Mouse (Mus musculus) MEL (cell line): ENCODE results near the gene Ttc9c. TPM values are rescaled to one million over a fixed set of nuclear protein-coding genes. Genes with fewer than 3 reads are reported as not detected.

Experiments used
- DNase-seq: peaks from one replicate; pipeline ENCODE4 v3.0.0; 2011; ENCODE audit warnings: low read depth, low spot score
- H3K27ac ChIP-seq: 2 replicates; pipeline ENCODE4 v1.5.1; 2012; ENCODE audit warnings: low read depth, mild to moderate bottlenecking, control low read depth, low read length, moderate library complexity; ENCODE audit not compliant: control insufficient read depth
- H3K27me3 ChIP-seq, 2 experiments: fragments of 150-350 bp in 1 of 2; sonication (generic) in 1 of 2; 2 replicates each; pipeline ENCODE4 v1.6.1; 2012; ENCODE audit warnings: low read length in 2 of 2, mild to moderate bottlenecking in 2 of 2, improper control_type of control experiment in 1 of 2, moderate library complexity in 1 of 2; ENCODE audit not compliant: insufficient read depth in 2 of 2, control insufficient read depth in 1 of 2
- H3K36me3 ChIP-seq, 2 experiments: 2 replicates each; pipeline ENCODE4 v1.6.1; 2012 to 2014; ENCODE audit warnings: low read length in 2 of 2, improper control_type of control experiment in 1 of 2, inconsistent platforms in 1 of 2, mild to moderate bottlenecking in 1 of 2; ENCODE audit not compliant: insufficient read depth in 2 of 2, control insufficient read depth in 1 of 2
- H3K4me1 ChIP-seq, 2 experiments: fragments of 150-350 bp in 1 of 2; sonication (generic) in 1 of 2; 2 replicates each; pipeline ENCODE4 v1.6.1; 2012; ENCODE audit warnings: low read length in 2 of 2, improper control_type of control experiment in 1 of 2, mild to moderate bottlenecking in 1 of 2; ENCODE audit not compliant: insufficient read depth in 2 of 2, control insufficient read depth in 1 of 2
- H3K4me3 ChIP-seq, 2 experiments: fragments of 150-350 bp in 1 of 2; sonication (generic) in 1 of 2; 2 replicates each; pipeline ENCODE4 v1.5.1; 2012; ENCODE audit warnings: low read depth in 2 of 2, low read length in 2 of 2, mild to moderate bottlenecking in 2 of 2, moderate library complexity in 2 of 2, control low read depth in 1 of 2, improper control_type of control experiment in 1 of 2; ENCODE audit not compliant: control insufficient read depth in 1 of 2, insufficient read depth in 1 of 2
- H3K79me2 ChIP-seq: 2 replicates; pipeline ENCODE4 v1.6.1; 2012; ENCODE audit warnings: mild to moderate bottlenecking, low read length, moderate library complexity; ENCODE audit not compliant: control insufficient read depth, poor library complexity, insufficient read depth
- H3K9ac ChIP-seq: 2 replicates; pipeline ENCODE4 v1.6.1; 2012; ENCODE audit warnings: low read depth, mild to moderate bottlenecking, control low read depth, low read length, moderate library complexity; ENCODE audit not compliant: control insufficient read depth, poor library complexity, severe bottlenecking
- H3K9me3 ChIP-seq: fragments of 150-350 bp; sonication (generic); replicated peaks from 2 replicates; pipeline ENCODE4 v1.6.1; 2012; ENCODE audit warnings: mild to moderate bottlenecking, low read length, improper control_type of control experiment, moderate library complexity; ENCODE audit not compliant: insufficient read depth
- CHD1 ChIP-seq: IDR thresholded peaks from 2 replicates; pipeline ENCODE4 v1.6.1; 2012; ENCODE audit warnings: low read depth, mild to moderate bottlenecking, inconsistent platforms, low read length, improper control_type of control experiment
- CTCF ChIP-seq, 3 experiments: IDR thresholded peaks in 2 of 3; conservative IDR thresholded peaks in 1 of 3; 2 replicates each; pipeline ENCODE4 v1.5.1; 2011 to 2012; ENCODE audit warnings: low read length in 3 of 3, low read depth in 2 of 3, mild to moderate bottlenecking in 2 of 3, improper control_type of control experiment in 1 of 3, inconsistent platforms in 1 of 3, mixed read lengths in 1 of 3, moderate library complexity in 1 of 3; ENCODE audit not compliant: control insufficient read depth in 1 of 3, insufficient read depth in 1 of 3, poor library complexity in 1 of 3, severe bottlenecking in 1 of 3
- E2F4 ChIP-seq: IDR thresholded peaks from 2 replicates; pipeline ENCODE4 v1.6.1; 2011; ENCODE audit warnings: low read depth, low read length, improper control_type of control experiment, borderline replicate concordance
- ELF1 ChIP-seq: IDR thresholded peaks from 2 replicates; pipeline ENCODE4 v1.6.1; 2014; ENCODE audit warnings: low read depth, mild to moderate bottlenecking, inconsistent platforms, low read length, improper control_type of control experiment, moderate library complexity
- ETS1 ChIP-seq: IDR thresholded peaks from 2 replicates; pipeline ENCODE4 v1.6.1; 2012; ENCODE audit warnings: low read depth, mild to moderate bottlenecking, inconsistent platforms, low read length, improper control_type of control experiment, moderate library complexity
- GATA1 ChIP-seq: IDR thresholded peaks from 2 replicates; pipeline ENCODE4 v1.6.1; 2011; ENCODE audit warnings: low read depth, low read length, improper control_type of control experiment
- JUND ChIP-seq: IDR thresholded peaks from 2 replicates; pipeline ENCODE4 v1.6.1; 2011; ENCODE audit warnings: low read depth, mild to moderate bottlenecking, improper control_type of control experiment, low read length
- KAT2A ChIP-seq: conservative IDR thresholded peaks from 2 replicates; pipeline ENCODE4 v1.6.1; 2012; ENCODE audit warnings: low read depth, low read length, improper control_type of control experiment, inconsistent platforms
- MXI1 ChIP-seq: IDR thresholded peaks from 2 replicates; pipeline ENCODE4 v1.6.1; 2011; ENCODE audit warnings: mild to moderate bottlenecking, low read depth, low read length, improper control_type of control experiment
- POLR2A ChIP-seq, 2 experiments: IDR thresholded peaks; 2 replicates each; pipeline ENCODE4 v1.6.1; 2011 to 2012; ENCODE audit warnings: low read length in 2 of 2, mild to moderate bottlenecking in 2 of 2, control low read depth in 1 of 2, improper control_type of control experiment in 1 of 2, low read depth in 1 of 2, moderate library complexity in 1 of 2; ENCODE audit not compliant: control insufficient read depth in 1 of 2, insufficient read depth in 1 of 2, poor library complexity in 1 of 2
- POLR2AphosphoS2 ChIP-seq: IDR thresholded peaks from 2 replicates; pipeline ENCODE4 v1.6.1; 2011; ENCODE audit warnings: low read length, improper control_type of control experiment
- RAD21 ChIP-seq: IDR thresholded peaks from 2 replicates; pipeline ENCODE4 v1.6.1; 2011; ENCODE audit warnings: mild to moderate bottlenecking, low read depth, low read length, improper control_type of control experiment
- RCOR1 ChIP-seq: IDR thresholded peaks from 2 replicates; pipeline ENCODE4 v1.6.1; 2012; ENCODE audit warnings: low read depth, mild to moderate bottlenecking, inconsistent platforms, low read length, improper control_type of control experiment
- USF1 ChIP-seq: IDR thresholded peaks from 2 replicates; pipeline ENCODE4 v1.6.1; 2014; ENCODE audit warnings: low read depth, mild to moderate bottlenecking, inconsistent platforms, low read length, improper control_type of control experiment, moderate library complexity
- USF2 ChIP-seq, 2 experiments: IDR thresholded peaks; 2 replicates each; pipeline ENCODE4 v1.6.1; 2011 to 2012; ENCODE audit warnings: improper control_type of control experiment in 2 of 2, low read length in 2 of 2, borderline replicate concordance in 1 of 2, inconsistent platforms in 1 of 2, low read depth in 1 of 2, mild to moderate bottlenecking in 1 of 2; ENCODE audit not compliant: insufficient read depth in 1 of 2
- polyA plus RNA-seq, 2 experiments: library from polyadenylated mRNA; stranded (reverse) in 1 of 2; unstranded in 1 of 2; fragments of >175 nt in 1 of 2; fragments of >200 nt in 1 of 2; gene quantifications; 2 replicates each; pipeline versions ENCODE4 v1.2.1 to v1.2.4; 2012; ENCODE audit warnings: low replicate concordance in 2 of 2, low read depth in 1 of 2; ENCODE audit not compliant: insufficient read length in 2 of 2, insufficient read depth in 1 of 2, missing spikeins in 1 of 2
- total RNA-seq: library from RNA; depleted of rRNA; stranded (reverse); fragments of 300-350 nt; gene quantifications from 2 replicates; pipeline ENCODE4 v1.2.3, GENCODE M21; 2012

The Ttc9c gene
- total and polyA plus RNA-seq, 3 experiments = 24.2 to 29.8 TPM; not detected in 1

GRCm38 (mm10) chr19:8853117-8853516 lies 34.0 kb upstream of the Ttc9c start:
- no peaks in the 10 kb centered on the region for H3K36me3 ChIP-seq

GRCm38 (mm10) chr19:8852236-8852928 lies 33.2 kb upstream of the Ttc9c start:
- no peaks in the 10 kb centered on the region for H3K79me2 ChIP-seq
- H3K27me3 ChIP-seq = no peaks in the 10 kb centered on the region
- no peak overlapping the region for H3K27ac ChIP-seq
- DNase-seq = no peak
- no peaks in the 10 kb centered on the region for H3K9me3 ChIP-seq
- no peak overlapping the region for H3K9ac ChIP-seq
- no peak overlapping the region for H3K4me3 ChIP-seq
- H3K36me3 ChIP-seq = no peaks in the 10 kb centered on the region
- H3K4me1 ChIP-seq = no peaks in the 10 kb centered on the region
- TF ChIP-seq USF2 (IDR thresholded peaks at IDR 0.05; ENCODE audit: borderline replicate concordance in 1 of 2, insufficient read depth in 1 of 2, low read depth in 1 of 2, low read length in 2 of 2) (no peak), POLR2A (IDR thresholded peaks at IDR 0.05; ENCODE audit: control insufficient read depth in 1 of 2, insufficient read depth in 1 of 2, low read depth in 1 of 2, low read length in 2 of 2, poor library complexity in 1 of 2) (no peak), KAT2A (no peak), ELF1 (no peak), CHD1 (no peak)

More at GRCm38 (mm10) chr19:8853117-8853516, 34.0 kb upstream of the Ttc9c start:
- Histone ChIP-seq H3K4me3 (no peak overlapping the region), H3K9ac (no peak overlapping the region), H3K27me3 (no peaks in the 10 kb centered on the region), H3K4me1 (no peaks in the 10 kb centered on the region), H3K79me2 (no peaks in the 10 kb centered on the region), H3K27ac (no peak overlapping the region), H3K9me3 (no peaks in the 10 kb centered on the region)
- no peak for DNase-seq
- TF ChIP-seq CHD1 (no peak), USF1 (no peak), E2F4 (no peak), USF2 (IDR thresholded peaks at IDR 0.05; ENCODE audit: borderline replicate concordance in 1 of 2, insufficient read depth in 1 of 2, low read depth in 1 of 2, low read length in 2 of 2) (no peak), ETS1 (no peak), RAD21 (no peak), JUND (no peak), GATA1 (no peak), CTCF (IDR thresholded peaks at IDR 0.05 in 2 of 3, conservative IDR thresholded peaks at IDR 0.05 in 1 of 3; ENCODE audit: control insufficient read depth in 1 of 3, insufficient read depth in 1 of 3, low read depth in 2 of 3, low read length in 3 of 3, poor library complexity in 1 of 3, severe bottlenecking in 1 of 3) (no peak), MXI1 (no peak), POLR2AphosphoS2 (no peak), POLR2A (IDR thresholded peaks at IDR 0.05; ENCODE audit: control insufficient read depth in 1 of 2, insufficient read depth in 1 of 2, low read depth in 1 of 2, low read length in 2 of 2, poor library complexity in 1 of 2) (no peak), RCOR1 (no peak)
